Mouse (Mus musculus) left cerebral cortex, adult 2 months (tissue): ENCODE measurements around the gene Rad54l2. TPM values are rescaled to one million over a fixed set of nuclear protein-coding genes. Genes with fewer than 3 reads are reported as not detected.

Source experiments
- DNase-seq, 2 experiments: peaks; one replicate each; pipeline ENCODE4 v3.0.0; 2021 to 2022; ENCODE audit warnings: low spot score in 2 of 2, mixed read lengths in 1 of 2; ENCODE audit errors: extremely low spot score in 1 of 2
- H3K27ac ChIP-seq: fragments of 200-600 bp; 2 replicates; pipeline ENCODE4 v1.8.1; 2022
- H3K4me3 ChIP-seq: fragments of 200-600 bp; 2 replicates; pipeline ENCODE4 v1.8.1; 2022
- CTCF ChIP-seq: fragments of 200-600 bp; IDR thresholded peaks from 2 replicates; pipeline ENCODE4 v1.8.1; 2022; ENCODE audit warnings: antibody characterized with exemption, mild to moderate bottlenecking, moderate library complexity
- intact Hi-C: fragments of 180-260 bp; cut with DNase I; formaldehyde crosslinking; loops from one replicate; pipeline ENCODE4 v1.15.1; 2025
- total RNA-seq, 2 experiments: library from RNA; stranded (reverse); gene quantifications; 2 replicates each; pipeline ENCODE4 v1.2.3; 2021

The Rad54l2 gene
- total RNA-seq, 2 experiments from 2014 or later, result 17.6 to 18.0 TPM

DNA sequence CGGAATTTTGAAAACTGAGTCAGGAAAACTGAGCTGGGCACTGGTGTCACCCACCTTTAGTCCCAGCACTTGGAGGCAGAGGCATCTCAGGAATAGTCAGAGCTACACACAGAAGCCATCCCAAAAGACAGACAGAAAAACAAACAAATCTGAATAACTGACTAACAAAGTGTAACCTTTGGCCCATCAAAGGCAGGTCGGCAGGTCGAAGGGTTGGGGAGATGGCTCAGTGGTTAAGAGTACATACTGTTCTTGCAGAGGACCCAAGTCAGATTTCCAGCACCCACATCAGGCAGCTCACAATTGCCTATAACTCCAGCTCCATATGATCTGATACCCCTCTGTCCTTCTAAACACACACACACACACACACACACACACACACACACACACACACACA is 3.8 kb downstream of the Rad54l2 start:
- no peak overlapping the region for H3K27ac ChIP-seq
- H3K4me3 ChIP-seq, result no peak overlapping the region
- intact Hi-C loops, result loop anchor here (5.0 kb wide), 1 partner anchor 53 kb away; no protein-coding TSS in a partner anchor
- no peak for TF ChIP-seq CTCF
- no peak for DNase-seq

DNA sequence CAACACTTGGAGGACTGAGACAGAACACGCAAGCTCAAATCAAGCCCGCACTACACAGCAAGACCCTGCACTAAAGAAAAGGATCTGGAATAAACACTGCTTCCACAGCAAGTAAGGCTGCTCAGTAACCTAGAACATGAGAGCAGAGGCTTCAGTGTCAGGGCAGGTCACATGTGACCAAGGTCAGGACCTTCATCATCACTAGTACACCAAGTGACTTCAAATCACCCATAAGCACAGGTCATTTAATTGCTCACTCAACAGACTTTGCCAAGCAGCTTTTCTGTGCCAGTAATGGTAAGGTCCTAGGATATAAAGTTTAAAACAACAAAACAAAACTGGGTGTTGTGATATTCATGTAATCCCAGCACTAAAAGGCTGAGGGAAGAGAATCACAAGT is 5.4 kb downstream of the Rad54l2 start:
- no peak overlapping the region for H3K27ac ChIP-seq
- DNase-seq, result no peak
- H3K4me3 ChIP-seq, result no peak overlapping the region
- intact Hi-C loops, result no loop called here
- no peak for TF ChIP-seq CTCF

DNA sequence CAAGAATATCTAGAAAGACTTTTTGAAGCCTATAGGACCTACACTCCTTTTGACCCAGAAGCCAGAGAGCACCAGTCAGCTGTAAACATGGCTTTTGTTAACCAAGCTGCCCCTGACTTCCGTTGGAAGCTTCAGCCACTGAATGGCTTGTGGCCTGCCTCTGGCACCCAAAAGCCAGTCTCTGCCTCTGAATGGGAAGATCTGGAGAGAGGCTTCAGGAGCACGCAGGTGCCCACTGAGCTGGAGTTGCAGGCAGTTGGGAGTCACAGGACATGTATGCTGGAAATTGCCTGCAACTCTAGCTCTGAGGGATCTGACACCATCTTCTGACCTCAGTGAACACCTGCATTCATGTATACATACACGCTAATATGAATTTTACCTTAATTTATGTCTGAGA is 8.9 kb downstream of the Rad54l2 start:
- H3K27ac ChIP-seq, result no peak overlapping the region
- DNase-seq, result no peak
- TF ChIP-seq CTCF, result no peak
- intact Hi-C loops, result no loop called here
- no peak overlapping the region for H3K4me3 ChIP-seq

DNA sequence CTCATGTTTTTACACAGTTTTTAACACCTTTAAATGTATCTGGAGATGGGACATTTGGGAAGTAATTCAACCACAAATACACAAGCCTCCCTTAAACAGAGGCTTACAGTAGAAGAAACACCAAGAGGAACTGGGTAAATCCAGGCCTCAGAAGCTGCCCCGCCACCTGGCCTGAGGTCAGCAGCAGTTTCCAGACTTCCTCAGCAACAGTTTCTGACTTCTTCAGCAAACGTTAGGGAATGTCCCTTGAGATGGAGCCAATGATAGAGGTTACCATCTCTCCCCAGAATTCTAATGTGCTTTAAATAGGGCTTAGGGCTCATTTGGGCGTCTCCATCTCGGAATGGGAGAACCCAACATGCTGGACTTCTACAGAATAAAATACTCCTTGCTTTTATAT is 10.7 kb downstream of the Rad54l2 start:
- Histone ChIP-seq H3K4me3 (no peak overlapping the region), H3K27ac (no peak overlapping the region)
- DNase-seq, result no peak
- intact Hi-C loops, result no loop called here
- TF ChIP-seq CTCF, result no peak

DNA sequence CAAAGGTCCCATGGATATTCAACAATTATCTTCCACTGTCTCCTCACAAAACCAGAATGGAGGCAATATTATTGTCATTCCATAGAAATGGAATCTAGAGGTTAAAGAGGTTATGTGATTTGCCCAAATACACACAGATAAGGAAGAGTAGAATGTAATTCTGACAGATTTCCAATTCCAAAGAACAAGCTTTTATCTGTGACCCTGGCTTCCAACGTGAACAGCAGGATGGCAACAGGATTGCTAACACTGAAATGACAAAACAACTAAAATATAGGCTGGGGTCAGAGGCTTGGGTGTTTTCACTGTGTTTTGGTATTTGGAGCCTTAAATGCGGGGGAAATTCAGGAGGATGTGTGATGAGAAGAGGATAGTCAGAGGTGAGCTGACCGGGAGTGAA is 11.6 kb downstream of the Rad54l2 start:
- intact Hi-C loops, result no loop called here
- TF ChIP-seq CTCF, result no peak
- DNase-seq, result no peak
- Histone ChIP-seq H3K4me3 (no peak overlapping the region), H3K27ac (no peak overlapping the region)

DNA sequence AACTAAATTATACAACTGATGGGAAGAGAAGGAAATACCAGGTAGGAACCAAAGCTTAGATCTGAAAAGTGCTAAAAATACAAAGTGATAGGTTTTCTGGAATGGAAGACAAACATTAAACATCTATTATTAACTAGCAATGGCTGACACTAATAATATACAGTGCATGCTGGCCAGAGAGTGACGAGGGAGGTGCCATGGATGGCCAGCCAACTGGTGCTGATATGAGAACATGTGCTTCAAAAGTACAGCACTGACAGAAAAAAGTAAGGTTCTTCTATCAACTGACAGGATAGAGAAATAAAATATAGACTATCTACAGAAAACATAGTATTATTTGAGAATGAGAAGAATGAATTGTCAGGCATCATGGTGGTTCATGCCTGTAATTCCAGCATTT is 12.9 kb downstream of the Rad54l2 start:
- Histone ChIP-seq H3K4me3 (no peak overlapping the region), H3K27ac (no peak overlapping the region)
- no peak for DNase-seq
- intact Hi-C loops, result no loop called here
- no peak for TF ChIP-seq CTCF

DNA sequence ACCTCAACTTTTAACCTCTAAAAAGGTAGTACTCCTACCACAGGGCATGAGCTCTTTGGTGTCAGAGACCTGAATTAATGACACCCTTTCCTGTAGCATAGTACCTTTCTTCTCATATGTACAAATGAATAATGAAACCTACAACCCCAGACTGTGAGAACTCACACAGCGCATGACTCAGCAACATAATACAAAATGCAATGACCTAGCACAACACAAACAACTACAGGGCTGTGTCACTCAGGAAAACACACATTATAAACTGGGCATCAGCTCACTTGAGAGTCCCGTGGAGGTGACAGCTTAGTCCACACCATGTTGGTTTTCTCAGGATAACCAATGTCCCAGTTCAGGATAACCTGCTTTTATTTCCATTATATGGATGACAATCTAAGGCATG is 17.2 kb downstream of the Rad54l2 start:
- intact Hi-C loops, result no loop called here
- Histone ChIP-seq H3K27ac (no peak overlapping the region), H3K4me3 (no peak overlapping the region)
- DNase-seq, result no peak
- no peak for TF ChIP-seq CTCF

DNA sequence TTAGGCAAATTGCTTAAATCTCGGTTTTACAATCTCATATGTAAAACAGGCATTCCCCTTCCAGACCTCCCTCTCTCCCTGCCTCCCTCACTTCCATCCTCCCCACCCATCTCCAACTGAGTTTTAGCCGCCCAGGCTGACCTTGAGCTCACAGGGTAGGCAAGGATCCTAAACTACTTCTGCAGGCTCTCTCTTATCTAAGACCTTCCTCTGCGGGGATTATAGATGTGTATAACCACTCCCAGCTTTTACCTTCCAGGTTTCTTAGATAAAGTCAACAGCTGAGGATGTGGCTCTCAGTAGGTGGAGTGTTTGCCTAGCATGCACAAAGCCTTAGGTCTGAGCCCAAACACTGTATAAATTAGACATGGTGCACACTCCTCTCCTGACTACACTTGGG is 18.8 kb downstream of the Rad54l2 start:
- TF ChIP-seq CTCF, result no peak
- Histone ChIP-seq H3K4me3 (no peak overlapping the region), H3K27ac (no peak overlapping the region)
- intact Hi-C loops, result no loop called here
- DNase-seq, result no peak

DNA sequence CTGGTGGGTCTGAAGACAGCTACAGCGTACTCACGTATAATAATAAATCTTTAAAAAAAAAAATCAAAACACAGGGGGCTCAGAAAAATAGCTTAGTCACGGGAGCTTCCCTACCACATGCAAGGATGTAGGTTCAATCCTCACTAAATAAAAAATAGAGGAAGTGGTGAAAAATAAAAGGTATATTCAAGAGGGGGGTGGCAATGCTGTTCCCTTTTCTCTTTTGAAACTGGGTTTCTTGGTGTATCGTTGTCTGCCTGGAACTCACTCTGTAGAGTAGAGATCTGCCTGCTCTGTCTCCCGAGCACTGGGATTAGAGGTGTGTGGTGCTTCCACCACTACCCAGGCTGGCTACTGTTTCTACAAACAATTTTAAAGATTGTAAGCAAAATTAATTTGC is 19.2 kb downstream of the Rad54l2 start:
- no peak overlapping the region for H3K27ac ChIP-seq
- DNase-seq, result no peak
- intact Hi-C loops, result no loop called here
- H3K4me3 ChIP-seq, result no peak overlapping the region
- no peak for TF ChIP-seq CTCF

DNA sequence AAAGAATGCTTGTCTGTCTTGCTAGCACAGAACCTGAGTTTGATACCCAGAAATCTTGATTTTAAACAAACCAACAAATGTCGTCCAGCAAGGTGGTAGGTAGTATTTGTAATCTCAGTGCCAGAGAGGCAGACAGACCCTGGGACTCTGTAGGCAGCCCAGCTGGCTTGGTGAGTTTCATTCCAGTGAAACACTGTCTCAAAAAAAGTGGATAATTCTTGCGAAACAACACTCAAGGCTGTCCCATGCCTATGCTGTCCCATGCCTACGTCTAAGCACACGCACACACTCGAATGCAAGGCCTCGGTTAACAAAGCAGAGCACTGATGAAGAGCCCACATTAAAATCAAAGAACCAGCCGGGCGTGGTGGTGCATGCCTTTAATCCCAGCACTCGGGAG is 32.6 kb downstream of the Rad54l2 start:
- intact Hi-C loops, result no loop called here

DNA sequence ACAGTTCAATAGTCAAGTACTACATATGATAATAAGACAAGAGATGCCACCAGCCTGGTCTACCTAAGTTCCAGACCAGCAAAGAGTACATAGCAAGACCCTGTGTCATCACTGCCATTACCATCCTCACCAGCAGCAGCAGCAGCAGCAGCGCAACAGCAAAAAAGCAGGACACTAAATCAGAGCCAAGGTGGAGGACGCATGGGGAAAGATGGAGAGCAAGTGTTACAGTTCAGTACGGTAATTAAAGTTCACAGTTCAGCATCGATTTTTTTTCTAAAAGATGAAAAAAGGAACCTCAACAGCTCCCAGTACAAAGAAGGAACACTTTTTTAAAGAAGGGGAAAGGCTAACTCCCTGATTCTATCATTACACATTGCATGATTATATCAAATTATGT is 33.2 kb downstream of the Rad54l2 start:
- TF ChIP-seq CTCF, result no peak
- intact Hi-C loops, result no loop called here

More for the DNA sequence above, 32.6 kb downstream of the Rad54l2 start:
- no peak for TF ChIP-seq CTCF
- Histone ChIP-seq H3K4me3 (no peak overlapping the region), H3K27ac (no peak overlapping the region)
- no peak for DNase-seq

DNA sequence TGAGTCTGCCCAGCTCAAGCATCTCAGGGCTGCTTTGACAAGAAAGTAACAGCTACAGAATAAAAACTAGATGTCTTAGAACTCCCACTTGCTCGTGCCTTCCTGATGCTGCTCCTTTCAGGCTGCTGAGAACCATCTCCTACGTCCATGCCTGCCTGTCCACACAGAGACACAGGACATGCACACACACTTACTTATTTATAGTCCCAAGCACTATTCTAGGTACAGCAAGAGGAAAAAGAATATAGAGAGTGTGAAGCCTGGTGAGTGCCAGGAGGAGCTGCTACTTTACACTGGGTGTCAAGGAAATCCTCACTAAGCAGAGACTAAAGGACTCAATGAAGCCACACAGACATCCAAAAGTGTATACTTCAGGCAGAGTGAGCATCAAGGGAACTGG is 34.7 kb downstream of the Rad54l2 start:
- no peak overlapping the region for H3K27ac ChIP-seq
- intact Hi-C loops, result no loop called here
- TF ChIP-seq CTCF, result no peak
- no peak overlapping the region for H3K4me3 ChIP-seq
- peak in 1 of 2 experiments; percentile 14 for DNase-seq

More for the DNA sequence above, 33.2 kb downstream of the Rad54l2 start:
- Histone ChIP-seq H3K27ac (no peak overlapping the region), H3K4me3 (no peak overlapping the region)
- no peak for DNase-seq

DNA sequence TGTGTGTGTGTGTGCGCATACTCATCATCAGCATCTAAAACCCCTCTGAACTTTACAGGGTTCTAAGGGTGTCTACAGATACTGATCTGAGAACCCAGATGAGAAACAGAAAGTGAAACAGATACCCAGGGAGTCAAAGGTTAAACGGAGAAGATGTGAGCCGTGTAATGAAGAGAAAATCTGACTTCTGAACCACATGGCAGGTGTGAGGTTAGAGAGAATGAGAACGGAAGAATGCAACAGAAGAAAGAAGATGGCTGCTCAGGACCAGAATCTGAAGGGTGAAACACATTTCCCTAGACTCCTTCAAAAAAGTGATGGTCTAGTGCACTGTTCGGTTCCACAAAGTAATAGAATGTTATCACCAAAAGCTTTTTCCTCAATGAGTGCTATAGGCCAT is 36.9 kb downstream of the Rad54l2 start:
- no peak overlapping the region for H3K4me3 ChIP-seq
- intact Hi-C loops, result no loop called here
- TF ChIP-seq CTCF, result no peak
- no peak for DNase-seq
- no peak overlapping the region for H3K27ac ChIP-seq

DNA sequence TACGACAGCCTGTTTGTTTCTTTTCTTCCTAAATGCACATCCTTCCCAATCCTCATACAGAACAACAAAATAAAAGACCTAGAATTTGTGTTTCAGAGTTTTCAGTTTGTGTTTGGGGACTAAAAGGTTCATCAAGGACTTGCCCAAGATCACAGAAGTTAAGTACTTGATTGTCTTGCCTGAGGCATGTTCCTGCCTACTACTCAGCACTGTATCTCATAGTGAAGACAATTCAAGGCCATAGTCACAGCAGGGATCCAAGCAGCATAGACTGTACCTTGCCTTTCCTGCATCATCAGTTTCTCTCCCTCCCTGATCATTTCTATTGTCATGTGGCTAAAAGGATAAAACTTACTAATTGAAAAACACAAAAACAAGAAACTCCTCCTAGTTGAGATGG is 49.0 kb downstream of the Rad54l2 start:
- Histone ChIP-seq H3K27ac (no peak overlapping the region), H3K4me3 (no peak overlapping the region)
- DNase-seq, result no peak
- intact Hi-C loops, result no loop called here
- TF ChIP-seq CTCF, result no peak
